Mouse (Mus musculus) brain, embryonic 14.5 days (tissue): Measurements from ENCODE around the gene Ttyh2.

Source experiments
- CTCF ChIP-seq: fragments of 200-500 bp; IDR thresholded peaks from 2 replicates; pipeline ENCODE4 v1.5.1; 2012; ENCODE audit warnings: inconsistent platforms, mild to moderate bottlenecking, moderate library complexity, borderline replicate concordance; ENCODE audit not compliant: insufficient read depth, insufficient read length; ENCODE audit errors: extremely low read depth
- POLR2A ChIP-seq: fragments of 200-500 bp; IDR thresholded peaks from 2 replicates; pipeline ENCODE4 v1.6.1; 2012; ENCODE audit warnings: mild to moderate bottlenecking, inconsistent platforms, borderline replicate concordance; ENCODE audit not compliant: poor library complexity, insufficient read depth, insufficient read length, severe bottlenecking; ENCODE audit errors: extremely low read depth

DNA sequence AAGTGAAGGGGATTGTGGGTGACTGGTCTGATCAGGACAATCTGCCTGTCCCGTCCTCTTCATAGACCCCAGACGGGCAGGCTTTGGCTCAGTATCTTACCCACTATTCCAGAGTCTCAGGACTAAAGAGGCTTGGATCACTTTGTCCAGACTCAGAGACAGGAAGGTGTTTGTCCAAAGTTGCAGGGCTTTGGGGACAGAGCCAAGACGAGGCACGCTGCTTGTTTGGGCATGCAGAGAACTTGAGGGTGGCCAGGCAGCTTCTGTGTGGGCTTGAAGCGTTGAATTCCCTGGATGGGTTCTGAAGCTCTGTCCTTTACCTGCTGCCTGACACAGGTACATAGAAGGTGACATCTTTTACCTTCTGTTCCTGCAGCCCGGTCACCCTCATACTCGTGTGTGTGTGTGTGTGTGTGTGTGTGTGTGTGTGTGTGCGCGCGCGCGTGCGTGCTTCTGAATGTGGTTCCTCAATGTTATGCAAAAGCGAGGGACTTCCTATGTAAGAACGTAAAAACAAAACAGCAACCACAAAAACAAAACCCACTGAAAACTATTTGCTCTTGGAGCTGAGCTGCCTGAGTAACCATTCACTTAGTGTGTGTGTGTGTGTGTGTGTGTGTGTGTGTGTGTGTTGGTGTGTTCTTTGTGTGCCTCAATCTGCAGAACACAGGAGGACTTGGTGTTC, 27.2 kb downstream of the Ttyh2 start:
- TF ChIP-seq CTCF (no peak), POLR2A (no peak)
